Mouse (Mus musculus) neural tube, embryonic 12.5 days (tissue): ENCODE data around the gene Kif2c. TPM values are rescaled to one million over a fixed set of nuclear protein-coding genes. Genes with fewer than 3 reads are reported as not detected.
A peak's percentile ranks its signal among the peaks of the same experiment; 100 is the strongest.

ENCODE experiments used
- ATAC-seq: fragments of 200-750 bp; cut with Nextera tagmentation; 2 replicates; pipeline ENCODE4 v1.8.0; 2017; ENCODE audit warnings: low read depth, mild to moderate bottlenecking, moderate TSS enrichment, moderate library complexity; ENCODE audit not compliant: low FRiP score
- H3K27ac ChIP-seq: fragments of 300-500 bp; sonication (generic); 2 replicates; pipeline ENCODE4 v1.5.1; 2016
- H3K27me3 ChIP-seq: fragments of 300-500 bp; sonication (generic); replicated peaks from 2 replicates; pipeline ENCODE4 v1.6.1; 2016; ENCODE audit warnings: mild to moderate bottlenecking
- H3K36me3 ChIP-seq: fragments of 300-500 bp; sonication (generic); 2 replicates; pipeline ENCODE4 v1.6.1; 2016; ENCODE audit warnings: mild to moderate bottlenecking
- H3K4me1 ChIP-seq: fragments of 300-500 bp; sonication (generic); 2 replicates; pipeline ENCODE4 v1.6.1; 2016
- H3K4me2 ChIP-seq: fragments of 300-500 bp; sonication (generic); replicated peaks from 2 replicates; pipeline ENCODE4 v1.6.1; 2016; ENCODE audit warnings: mild to moderate bottlenecking
- H3K4me3 ChIP-seq: fragments of 300-500 bp; sonication (generic); 2 replicates; pipeline ENCODE4 v1.5.1; 2016
- H3K9ac ChIP-seq: fragments of 300-500 bp; sonication (generic); 2 replicates; pipeline ENCODE4 v1.6.1; 2016; ENCODE audit warnings: mild to moderate bottlenecking
- H3K9me3 ChIP-seq: fragments of 300-500 bp; sonication (generic); 2 replicates; pipeline ENCODE4 v1.6.1; 2016; ENCODE audit warnings: mild to moderate bottlenecking
- WGBS: fragments of 180-500 bp; shearing (Covaris S2); methylation state at CpG from one replicate; pipeline ENCODE4 v1.1.7; 2016; 5-methylcytosine and 5-hydroxymethylcytosine counted together
- polyA plus RNA-seq: library from polyadenylated mRNA; unstranded; fragments of >200 nt; fragmentation: Nextera tagmentation; extraction: Ambion mirVana; gene quantifications from 2 replicates; pipeline ENCODE4 v1.2.1, GENCODE M21; 2016

Kif2c gene
- polyA plus RNA-seq, 1 experiment from 2014 or later = 57.6 TPM

- 94% methylated on average over 13 of the region's 13 CpGs for WGBS
- ATAC-seq = no peak
- no peak overlapping the region for H3K9ac ChIP-seq
- no peaks in the 10 kb centered on the region for H3K27me3 ChIP-seq
- H3K4me3 ChIP-seq = no peak overlapping the region
- no peak overlapping the region for H3K27ac ChIP-seq
- no peaks in the 10 kb centered on the region for H3K4me1 ChIP-seq
- H3K9me3 ChIP-seq = no peaks in the 10 kb centered on the region
- peaks cover 16% of the 10 kb centered on the region for H3K36me3 ChIP-seq
- no peak overlapping the region for H3K4me2 ChIP-seq
Observed at GRCm38 (mm10) chr4:117145248-117145647, 37.2 kb downstream of the Kif2c start.

GRCm38 (mm10) chr4:117143023-117143422 lies 39.4 kb downstream of the Kif2c start:
- H3K9ac ChIP-seq = no peak overlapping the region
- no peak overlapping the region for H3K4me2 ChIP-seq
- H3K36me3 ChIP-seq = no peaks in the 10 kb centered on the region
- no peaks in the 10 kb centered on the region for H3K27me3 ChIP-seq
- H3K9me3 ChIP-seq = no peaks in the 10 kb centered on the region
- 62% methylated on average over 7 of the region's 7 CpGs for WGBS
- no peaks in the 10 kb centered on the region for H3K4me1 ChIP-seq
- ATAC-seq = no peak
- H3K27ac ChIP-seq = no peak overlapping the region
- no peak overlapping the region for H3K4me3 ChIP-seq

- H3K27me3 ChIP-seq = no peaks in the 10 kb centered on the region
- H3K4me1 ChIP-seq = no peaks in the 10 kb centered on the region
- no peak for ATAC-seq
- H3K36me3 ChIP-seq = no peaks in the 10 kb centered on the region
- H3K27ac ChIP-seq = no peak overlapping the region
- WGBS = 43% methylated on average over 4 of the region's 4 CpGs
- H3K9me3 ChIP-seq = no peaks in the 10 kb centered on the region
- no peak overlapping the region for H3K9ac ChIP-seq
- no peak overlapping the region for H3K4me3 ChIP-seq
- no peak overlapping the region for H3K4me2 ChIP-seq
Observed at GRCm38 (mm10) chr4:117140613-117141012, 41.8 kb downstream of the Kif2c start.

- H3K27ac ChIP-seq = no peak overlapping the region
- H3K36me3 ChIP-seq = no peaks in the 10 kb centered on the region
Observed at GRCm38 (mm10) chr4:117139217-117139612, 43.2 kb downstream of the Kif2c start.

GRCm38 (mm10) chr4:117138295-117139216 lies 43.9 kb downstream of the Kif2c start:
- Histone ChIP-seq H3K4me3 (no peak overlapping the region), H3K36me3 (no peaks in the 10 kb centered on the region), H3K4me1 (0 out of 2 replicates have a peak, but pooled peaks cover 2% of the 10 kb centered on the region), H3K9me3 (no peaks in the 10 kb centered on the region), H3K4me2 (no peak overlapping the region), H3K27ac (no peak overlapping the region), H3K9ac (no peak overlapping the region), H3K27me3 (no peaks in the 10 kb centered on the region)
- 72% methylated on average over 17 of the region's 17 CpGs for WGBS
- no peak for ATAC-seq

More at GRCm38 (mm10) chr4:117139217-117139612, 43.2 kb downstream of the Kif2c start:
- no peaks in the 10 kb centered on the region for H3K9me3 ChIP-seq
- 0 out of 2 replicates have a peak, but pooled peaks cover 1% of the 10 kb centered on the region for H3K4me1 ChIP-seq
- no peak overlapping the region for H3K9ac ChIP-seq
- no peak overlapping the region for H3K4me3 ChIP-seq
- H3K4me2 ChIP-seq = no peak overlapping the region
- 5% methylated on average over 2 of the region's 2 CpGs for WGBS
- no peak for ATAC-seq
- H3K27me3 ChIP-seq = no peaks in the 10 kb centered on the region

GRCm38 (mm10) chr4:117136034-117136433 lies 46.4 kb downstream of the Kif2c start:
- Histone ChIP-seq H3K4me2 (no peak overlapping the region), H3K9ac (no peak overlapping the region), H3K4me3 (no peak overlapping the region), H3K9me3 (no peaks in the 10 kb centered on the region), H3K27me3 (0 out of 2 replicates have a peak, but pooled peaks cover 8% of the 10 kb centered on the region), H3K36me3 (no peaks in the 10 kb centered on the region), H3K27ac (no peak overlapping the region), H3K4me1 (peaks cover 18% of the 10 kb centered on the region)
- no peak for ATAC-seq
- WGBS = 24% methylated on average over 8 of the region's 8 CpGs

- Histone ChIP-seq H3K9ac (no peak overlapping the region), H3K27me3 (peaks cover 8% of the 10 kb centered on the region; the same call in 1 of the 2 replicates), H3K4me3 (no peak overlapping the region), H3K27ac (no peak overlapping the region), H3K4me1 (peaks cover 28% of the 10 kb centered on the region), H3K4me2 (peak overlapping the region; percentile 80), H3K9me3 (no peaks in the 10 kb centered on the region), H3K36me3 (peaks cover 11% of the 10 kb centered on the region; the same call in 1 of the 2 replicates)
- ATAC-seq = no peak
- 41% methylated on average over 2 of the region's 2 CpGs for WGBS
Observed at GRCm38 (mm10) chr4:117134601-117134995, 47.8 kb downstream of the Kif2c start.

GRCm38 (mm10) chr4:117133817-117134600 lies 48.4 kb downstream of the Kif2c start, which contains the start of gene Plk3:
Plk3 (minus strand) TSS chr4:117133963.
- Histone ChIP-seq H3K4me3 (peak within 1 kb of the TSS; percentile 89), H3K27ac (peak within 1 kb of the TSS; percentile 57), H3K9me3 (no peaks in the 10 kb centered on the region), H3K36me3 (peaks cover 13% of the 10 kb centered on the region; the same call in 1 of the 2 replicates), H3K9ac (peak within 1 kb of the TSS; percentile 89), H3K4me1 (peaks cover 28% of the 10 kb centered on the region), H3K27me3 (peaks cover 8% of the 10 kb centered on the region; the same call in 1 of the 2 replicates), H3K4me2 (peak within 1 kb of the TSS; percentile 80)
- 2% methylated on average over 48 of the region's 48 CpGs for WGBS
- ATAC-seq = peak; percentile 80

GRCm38 (mm10) chr4:117133366-117133796 lies 49.1 kb downstream of the Kif2c start:
- under 1% methylated on average over 42 of the region's 42 CpGs for WGBS

GRCm38 (mm10) chr4:117132794-117133143 lies 49.7 kb downstream of the Kif2c start:
- Histone ChIP-seq H3K4me2 (peak overlapping the region; percentile 80), H3K4me3 (peak overlapping the region; percentile 89), H3K27ac (no peak overlapping the region), H3K9ac (peak overlapping the region; percentile 89), H3K4me1 (peaks cover 28% of the 10 kb centered on the region), H3K9me3 (no peaks in the 10 kb centered on the region), H3K36me3 (peaks cover 25% of the 10 kb centered on the region; the same call in 1 of the 2 replicates), H3K27me3 (peaks cover 8% of the 10 kb centered on the region; the same call in 1 of the 2 replicates)
- ATAC-seq = no peak
- 7% methylated on average over 11 of the region's 11 CpGs for WGBS

More at GRCm38 (mm10) chr4:117133366-117133796, 49.1 kb downstream of the Kif2c start:
- Histone ChIP-seq H3K4me1 (peaks cover 28% of the 10 kb centered on the region), H3K36me3 (peaks cover 20% of the 10 kb centered on the region; the same call in 1 of the 2 replicates), H3K27me3 (peaks cover 8% of the 10 kb centered on the region; the same call in 1 of the 2 replicates), H3K9ac (peak overlapping the region; percentile 89), H3K9me3 (no peaks in the 10 kb centered on the region), H3K27ac (peak overlapping the region; percentile 57), H3K4me2 (peak overlapping the region; percentile 80), H3K4me3 (peak overlapping the region; percentile 89)
- peak; percentile 46 for ATAC-seq

GRCm38 (mm10) chr4:117131890-117132793 lies 50.3 kb downstream of the Kif2c start:
- peak; percentile 52 for ATAC-seq
- peak overlapping the region; percentile 46; the same call in 1 of the 2 replicates for H3K27ac ChIP-seq

More at GRCm38 (mm10) chr4:117131890-117132793, 50.3 kb downstream of the Kif2c start:
- Histone ChIP-seq H3K36me3 (peaks cover 31% of the 10 kb centered on the region), H3K9ac (peak overlapping the region; percentile 89), H3K27me3 (peaks cover 8% of the 10 kb centered on the region; the same call in 1 of the 2 replicates), H3K9me3 (no peaks in the 10 kb centered on the region), H3K4me2 (peak overlapping the region; percentile 80), H3K4me3 (peak overlapping the region; percentile 89), H3K4me1 (peaks cover 28% of the 10 kb centered on the region)
- 9% methylated on average over 7 of the region's 7 CpGs for WGBS
